Mouse (Mus musculus): ENCODE measurements around the gene Tpd52l2. TPM values are rescaled to one million over a fixed set of nuclear protein-coding genes. Genes with fewer than 3 reads are reported as not detected.

The Tpd52l2 gene
- polyA plus RNA-seq, 1 experiment from 2014 or later: 169 TPM

DNA sequence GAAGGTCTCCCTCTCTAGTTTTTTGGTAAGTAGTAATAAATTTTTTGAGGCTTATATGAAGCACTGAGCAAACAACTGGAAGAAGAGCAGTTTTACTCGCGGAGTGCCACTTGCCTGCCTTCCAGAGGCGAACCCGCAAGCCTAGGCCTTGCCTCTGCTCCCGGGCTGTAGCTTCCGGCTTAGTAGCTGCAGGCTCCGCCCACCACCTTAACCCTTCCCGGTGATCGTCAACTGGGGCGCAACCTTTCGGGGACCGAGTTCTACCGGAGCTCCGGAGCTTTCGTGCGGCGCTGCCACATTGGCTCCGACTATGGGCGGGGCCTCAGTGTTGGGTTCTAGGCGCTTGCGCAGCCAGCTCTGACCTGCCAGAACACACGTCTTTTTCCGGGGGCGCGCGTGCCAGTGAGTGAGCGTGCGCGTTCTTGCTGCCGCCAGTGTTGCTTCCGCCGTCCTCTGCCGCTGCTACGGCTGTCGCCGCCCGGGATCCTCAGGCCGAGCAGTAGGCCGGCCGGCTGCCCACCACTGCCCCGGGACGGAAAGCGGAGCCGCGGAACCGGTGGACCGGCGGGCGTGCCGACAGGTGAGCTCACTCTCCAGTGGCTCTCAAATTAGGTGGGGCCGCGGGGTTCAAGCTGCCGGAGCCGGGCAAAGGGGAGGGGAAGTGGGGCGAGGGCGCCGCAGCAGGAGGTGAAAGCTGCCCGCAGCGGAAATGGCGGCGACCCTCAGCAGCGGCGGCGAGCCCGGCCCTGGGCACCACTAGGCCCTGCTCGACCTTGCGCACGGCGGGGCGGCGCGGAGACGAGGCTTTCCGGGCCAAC, 23.4 kb downstream of the Tpd52l2 start, which contains the start of gene Dnajc5:
Dnajc5 (plus strand) TSS at position 368 of the 818 bp plus-strand sequence.
- Histone ChIP-seq H3K9ac (peak within 1 kb of the TSS; percentile 94), H3K9me3 (no peaks in the 10 kb centered on the region), H3K4me3 (peak within 1 kb of the TSS; percentile 87), H3K4me2 (replicated peaks) (peak within 1 kb of the TSS; percentile 78), H3K36me3 (peaks cover 27% of the 10 kb centered on the region), H3K27ac (peak within 1 kb of the TSS; percentile 97), H3K4me1 (peaks cover 26% of the 10 kb centered on the region), H3K27me3 (no peaks in the 10 kb centered on the region)
- WGBS: under 1% methylated on average over 74 of the region's 74 CpGs
- peak; percentile 98 for ATAC-seq (ENCODE audit: low FRiP score, low read depth)

- Histone ChIP-seq H3K4me2 (replicated peaks) (peak overlapping the region; percentile 78), H3K27ac (peak overlapping the region; percentile 97), H3K36me3 (peaks cover 24% of the 10 kb centered on the region), H3K9ac (peak overlapping the region; percentile 94), H3K4me3 (peak overlapping the region; percentile 87), H3K27me3 (no peaks in the 10 kb centered on the region), H3K9me3 (no peaks in the 10 kb centered on the region), H3K4me1 (peaks cover 26% of the 10 kb centered on the region)
- no peak for ATAC-seq (ENCODE audit: low FRiP score, low read depth)
- WGBS: under 1% methylated on average over 17 of the region's 17 CpGs
Observed at GRCm38 (mm10) chr2:181520936-181521227, 23.9 kb downstream of the Tpd52l2 start.

- Histone ChIP-seq H3K9ac (peak overlapping the region; percentile 94), H3K36me3 (peaks cover 17% of the 10 kb centered on the region)
Observed at GRCm38 (mm10) chr2:181521491-181521890, 24.5 kb downstream of the Tpd52l2 start.

DNA sequence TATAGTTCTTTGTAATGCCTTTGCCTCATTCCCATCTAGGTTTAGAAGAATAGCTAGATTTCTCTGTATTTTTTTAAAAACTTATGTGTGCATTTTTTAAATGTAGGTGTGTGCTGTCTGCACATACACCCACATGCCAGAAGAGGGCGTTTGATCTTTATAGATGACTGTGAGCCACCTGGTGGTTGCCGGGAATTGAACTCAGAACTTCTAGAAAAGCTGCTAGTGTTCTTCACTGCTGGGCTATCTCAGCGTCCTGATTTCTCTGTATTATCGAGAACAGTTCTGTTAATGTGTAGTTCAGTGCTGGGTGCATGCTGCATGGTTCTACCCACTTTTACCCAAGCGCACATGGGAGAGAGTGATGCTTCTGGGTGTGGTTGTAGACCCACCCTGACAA, 25.9 kb downstream of the Tpd52l2 start:
- Histone ChIP-seq H3K4me2 (replicated peaks) (0 out of 2 replicates have a peak overlapping the region, but pooled peaks have one; percentile 1), H3K27ac (no peak overlapping the region), H3K4me3 (no peak overlapping the region), H3K9me3 (no peaks in the 10 kb centered on the region), H3K27me3 (no peaks in the 10 kb centered on the region), H3K36me3 (peaks cover 8% of the 10 kb centered on the region), H3K4me1 (peaks cover 26% of the 10 kb centered on the region), H3K9ac (no peak overlapping the region)
- 76% methylated on average over 5 of the region's 5 CpGs for WGBS
- no peak for ATAC-seq (ENCODE audit: low FRiP score, low read depth)

More at GRCm38 (mm10) chr2:181521491-181521890, 24.5 kb downstream of the Tpd52l2 start:
- Histone ChIP-seq H3K4me2 (replicated peaks) (peak overlapping the region; percentile 78), H3K4me3 (peak overlapping the region; percentile 87), H3K27ac (no peak overlapping the region), H3K4me1 (peaks cover 26% of the 10 kb centered on the region), H3K9me3 (no peaks in the 10 kb centered on the region), H3K27me3 (no peaks in the 10 kb centered on the region)
- ATAC-seq (ENCODE audit: low FRiP score, low read depth): no peak
- 50% methylated on average over 10 of the region's 10 CpGs for WGBS

GRCm38 (mm10) chr2:181525526-181525925, 28.6 kb downstream of the Tpd52l2 start:
- WGBS: 83% methylated on average over 5 of the region's 5 CpGs
- no peaks in the 10 kb centered on the region for H3K27me3 ChIP-seq
- H3K4me2 ChIP-seq (replicated peaks): no peak overlapping the region
- H3K36me3 ChIP-seq: peaks cover 27% of the 10 kb centered on the region
- no peak overlapping the region for H3K27ac ChIP-seq
- peaks cover 9% of the 10 kb centered on the region; the same call in 1 of the 2 replicates for H3K9me3 ChIP-seq
- no peak for ATAC-seq (ENCODE audit: low FRiP score, low read depth)
- H3K9ac ChIP-seq: no peak overlapping the region
- H3K4me1 ChIP-seq: peaks cover 19% of the 10 kb centered on the region
- H3K4me3 ChIP-seq: no peak overlapping the region

DNA sequence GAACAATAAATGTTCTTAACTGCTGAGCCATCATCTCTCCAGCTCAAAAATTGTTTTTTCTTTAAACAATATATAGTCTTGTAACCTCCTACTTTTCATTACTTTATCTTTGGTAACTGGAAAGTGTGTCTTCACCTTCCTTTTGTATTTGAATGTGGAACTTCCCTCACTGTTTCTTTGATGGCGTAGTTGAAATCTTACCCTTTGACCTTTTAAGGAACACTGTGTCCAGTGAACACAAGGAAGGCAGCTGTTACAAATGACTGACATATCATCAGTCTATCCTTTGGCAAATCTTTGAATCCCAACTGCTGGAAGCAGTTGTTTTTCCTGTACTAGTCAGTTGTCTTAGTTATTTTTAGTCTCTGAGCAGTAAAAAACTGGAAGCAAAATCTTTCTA, 32.1 kb downstream of the Tpd52l2 start:
- Histone ChIP-seq H3K9ac (no peak overlapping the region), H3K4me1 (peaks cover 6% of the 10 kb centered on the region; the same call in 1 of the 2 replicates), H3K9me3 (peaks cover 24% of the 10 kb centered on the region; the same call in 1 of the 2 replicates), H3K36me3 (peaks cover 47% of the 10 kb centered on the region), H3K27ac (no peak overlapping the region), H3K4me3 (no peak overlapping the region), H3K4me2 (replicated peaks) (no peak overlapping the region), H3K27me3 (no peaks in the 10 kb centered on the region)
- WGBS: 83% methylated on average over 1 of the region's 1 CpGs
- no peak for ATAC-seq (ENCODE audit: low FRiP score, low read depth)

DNA sequence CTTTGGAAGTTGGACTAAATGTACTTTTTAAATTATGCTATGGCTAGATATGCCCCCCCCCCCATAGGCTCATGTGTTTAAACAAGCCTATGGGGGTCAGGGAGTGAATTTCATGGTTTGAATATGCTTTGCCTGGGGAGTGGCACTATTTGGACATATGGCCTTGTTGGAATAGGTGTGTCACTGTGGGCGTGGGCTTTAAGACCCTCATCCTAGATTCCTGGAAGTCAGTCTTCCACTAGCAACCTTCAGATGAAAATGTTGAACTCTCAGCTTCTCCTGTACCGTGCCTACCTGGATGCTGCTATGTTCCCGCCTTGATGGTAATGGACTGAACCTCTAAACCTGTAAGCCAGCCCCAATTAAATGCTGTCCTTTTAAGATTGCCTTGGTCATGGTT, 35.6 kb downstream of the Tpd52l2 start:
- no peaks in the 10 kb centered on the region for H3K27me3 ChIP-seq
- H3K9ac ChIP-seq: no peak overlapping the region
- 97% methylated on average over 3 of the region's 3 CpGs for WGBS
- no peak overlapping the region for H3K27ac ChIP-seq
- H3K36me3 ChIP-seq: peaks cover 45% of the 10 kb centered on the region
- no peak for ATAC-seq (ENCODE audit: low FRiP score, low read depth)
- peaks cover 24% of the 10 kb centered on the region; the same call in 1 of the 2 replicates for H3K9me3 ChIP-seq
- no peak overlapping the region for H3K4me3 ChIP-seq
- peaks cover 2% of the 10 kb centered on the region for H3K4me1 ChIP-seq
- H3K4me2 ChIP-seq (replicated peaks): no peak overlapping the region

GRCm38 (mm10) chr2:181536410-181536809, 39.5 kb downstream of the Tpd52l2 start:
- Histone ChIP-seq H3K27ac (no peak overlapping the region), H3K9ac (no peak overlapping the region), H3K36me3 (peaks cover 13% of the 10 kb centered on the region), H3K4me2 (replicated peaks) (no peak overlapping the region), H3K4me3 (no peak overlapping the region), H3K9me3 (peaks cover 8% of the 10 kb centered on the region; the same call in 1 of the 2 replicates), H3K27me3 (no peaks in the 10 kb centered on the region), H3K4me1 (peaks cover 7% of the 10 kb centered on the region)
- ATAC-seq (ENCODE audit: low FRiP score, low read depth): no peak
- 92% methylated on average over 2 of the region's 2 CpGs for WGBS

DNA sequence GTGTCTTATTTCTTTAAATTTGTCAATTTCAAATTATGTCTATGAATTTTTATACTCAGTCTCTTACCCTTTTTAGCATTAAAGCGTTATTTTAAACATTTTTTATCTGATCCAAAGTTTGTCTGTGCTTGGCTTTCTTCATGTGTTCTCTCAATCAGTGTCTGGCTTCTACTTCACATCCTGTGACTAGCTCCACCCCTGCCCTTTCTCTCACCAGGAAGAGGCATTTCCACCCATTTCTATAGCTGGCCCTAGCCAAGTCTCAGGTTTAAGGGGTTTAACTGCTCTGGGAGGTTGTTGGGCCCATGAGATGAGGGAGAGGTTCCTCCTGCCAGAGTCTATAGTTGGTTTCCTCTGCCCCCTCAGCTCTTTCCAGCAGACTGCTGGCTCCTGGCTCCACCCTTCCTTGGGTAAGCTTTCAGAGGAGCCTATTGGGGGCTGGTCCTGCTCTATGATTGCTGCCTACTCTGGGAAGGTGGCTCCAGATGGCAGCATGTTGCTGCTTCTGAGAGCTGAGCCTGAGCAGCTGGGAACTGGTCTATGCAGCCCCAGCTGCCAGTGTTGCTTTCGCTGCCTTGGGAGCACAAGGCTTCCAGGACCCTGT, 40.6 kb downstream of the Tpd52l2 start:
- Histone ChIP-seq H3K27ac (0 out of 2 replicates have a peak overlapping the region, but pooled peaks have one; percentile 48), H3K4me3 (no peak overlapping the region), H3K9ac (no peak overlapping the region), H3K4me1 (peaks cover 7% of the 10 kb centered on the region), H3K27me3 (no peaks in the 10 kb centered on the region), H3K4me2 (replicated peaks) (no peak overlapping the region), H3K36me3 (peaks cover 2% of the 10 kb centered on the region), H3K9me3 (no peaks in the 10 kb centered on the region)
- WGBS: 85% methylated on average over 2 of the region's 2 CpGs
- peak; percentile 71 for ATAC-seq (ENCODE audit: low FRiP score, low read depth)

DNA sequence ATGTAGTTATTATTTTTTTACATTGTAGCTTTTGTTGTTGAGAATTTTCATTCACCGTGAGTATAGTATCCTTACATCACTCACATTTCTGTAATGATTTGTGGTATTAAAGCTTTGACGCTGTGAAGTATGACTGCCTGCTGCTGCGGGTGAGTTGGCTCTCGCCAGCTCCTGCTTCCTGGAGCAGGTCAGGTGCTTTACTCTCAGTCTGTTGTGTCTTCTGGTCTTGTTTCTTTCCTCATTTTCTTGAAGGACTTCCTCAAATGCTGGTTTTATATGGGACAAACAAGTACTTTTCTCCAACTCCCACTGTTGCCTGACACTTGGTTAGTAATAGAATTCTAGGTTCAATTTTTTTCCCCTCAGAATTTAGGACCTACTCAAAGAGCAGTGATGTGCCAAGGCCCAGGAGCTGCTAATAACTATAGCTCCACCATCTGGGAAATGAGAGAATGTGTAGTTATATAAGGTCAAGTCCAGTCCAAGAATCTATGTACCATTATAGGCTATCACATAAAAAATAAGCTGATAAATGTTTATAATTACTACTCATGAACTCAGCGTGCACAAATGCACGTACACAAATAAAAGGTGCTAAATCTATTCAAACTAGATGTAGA, 44.9 kb downstream of the Tpd52l2 start:
- no peaks in the 10 kb centered on the region for H3K27me3 ChIP-seq
- no peaks in the 10 kb centered on the region for H3K9me3 ChIP-seq
- no peak overlapping the region for H3K27ac ChIP-seq
- H3K9ac ChIP-seq: no peak overlapping the region
- H3K4me1 ChIP-seq: peaks cover 7% of the 10 kb centered on the region
- peaks cover 12% of the 10 kb centered on the region for H3K36me3 ChIP-seq
- ATAC-seq (ENCODE audit: low FRiP score, low read depth): no peak
- no peak overlapping the region for H3K4me3 ChIP-seq
- 87% methylated on average over 6 of the region's 6 CpGs for WGBS
- no peak overlapping the region for H3K4me2 ChIP-seq (replicated peaks)

DNA sequence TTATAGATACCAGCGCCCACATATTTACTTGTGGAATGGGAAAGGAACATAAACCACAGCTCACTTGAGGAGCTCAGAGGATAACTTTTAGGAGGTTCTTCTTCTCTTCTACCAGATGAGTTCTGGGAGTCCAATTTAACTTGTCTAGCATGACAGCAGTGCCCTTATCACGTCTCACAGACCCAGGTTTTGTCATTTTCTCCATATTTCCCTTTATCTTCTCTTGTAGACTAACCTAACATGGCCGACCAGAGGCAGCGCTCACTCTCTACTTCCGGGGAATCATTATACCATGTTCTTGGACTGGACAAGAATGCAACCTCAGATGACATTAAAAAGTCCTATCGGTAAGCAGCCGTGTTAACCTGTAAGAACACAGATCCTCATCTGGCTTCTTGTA, 49.2 kb downstream of the Tpd52l2 start:
- peaks cover 54% of the 10 kb centered on the region for H3K36me3 ChIP-seq
- WGBS: 96% methylated on average over 7 of the region's 7 CpGs
- no peaks in the 10 kb centered on the region for H3K4me1 ChIP-seq
- H3K9me3 ChIP-seq: no peaks in the 10 kb centered on the region
- H3K9ac ChIP-seq: no peak overlapping the region
- H3K4me3 ChIP-seq: no peak overlapping the region
- no peak for ATAC-seq (ENCODE audit: low FRiP score, low read depth)
- no peak overlapping the region for H3K4me2 ChIP-seq (replicated peaks)
- no peak overlapping the region for H3K27ac ChIP-seq
- no peaks in the 10 kb centered on the region for H3K27me3 ChIP-seq

- Histone ChIP-seq H3K27me3 (no peaks in the 10 kb centered on the region), H3K27ac (no peak overlapping the region), H3K4me2 (replicated peaks) (no peak overlapping the region), H3K4me3 (no peak overlapping the region), H3K9me3 (no peaks in the 10 kb centered on the region), H3K36me3 (peaks cover 75% of the 10 kb centered on the region), H3K4me1 (no peaks in the 10 kb centered on the region), H3K9ac (no peak overlapping the region)
- 77% methylated on average over 1 of the region's 1 CpGs for WGBS
- ATAC-seq (ENCODE audit: low FRiP score, low read depth): no peak
Observed at GRCm38 (mm10) chr2:181548227-181548626, 51.3 kb downstream of the Tpd52l2 start.

All from limb, embryonic 13.5 days (tissue).